Mouse (Mus musculus) stomach, embryonic 14.5 days (tissue): ENCODE results near the gene Pafah2. TPM values are rescaled to one million over a fixed set of nuclear protein-coding genes. Genes with fewer than 3 reads are reported as not detected.

Source experiments
- ATAC-seq: fragments of 200-750 bp; cut with Nextera tagmentation; 2 replicates; pipeline ENCODE4 v1.8.0; 2017; ENCODE audit warnings: low read depth, moderate TSS enrichment; ENCODE audit not compliant: insufficient number of reproducible peaks, insufficient read depth, low FRiP score
- H3K27ac ChIP-seq: fragments of 300-500 bp; sonication (generic); 2 replicates; pipeline ENCODE4 v1.5.1; 2014; ENCODE audit warnings: mild to moderate bottlenecking, low read length, moderate library complexity, mixed read lengths
- H3K27me3 ChIP-seq: fragments of 300-500 bp; sonication (generic); 2 replicates; pipeline ENCODE4 v1.6.1; 2014; ENCODE audit warnings: low read length, control low read depth, mixed read lengths; ENCODE audit not compliant: control insufficient read depth, insufficient read depth
- H3K36me3 ChIP-seq: fragments of 300-500 bp; sonication (generic); 2 replicates; pipeline ENCODE4 v1.6.1; 2014; ENCODE audit warnings: mild to moderate bottlenecking, control low read depth, low read length, moderate library complexity, mixed read lengths; ENCODE audit not compliant: control insufficient read depth, insufficient read depth
- H3K4me1 ChIP-seq: fragments of 300-500 bp; sonication (generic); 2 replicates; pipeline ENCODE4 v1.6.1; 2014; ENCODE audit warnings: low read length, control low read depth, mixed read lengths; ENCODE audit not compliant: control insufficient read depth, insufficient read depth
- H3K4me2 ChIP-seq: fragments of 300-500 bp; sonication (generic); replicated peaks from 2 replicates; pipeline ENCODE4 v1.6.1; 2014; ENCODE audit warnings: low read depth, low read length, control low read depth
- H3K4me3 ChIP-seq: fragments of 300-500 bp; sonication (generic); 2 replicates; pipeline ENCODE4 v1.5.1; 2014; ENCODE audit warnings: low read depth, low read length, control low read depth
- H3K9ac ChIP-seq: fragments of 300-500 bp; sonication (generic); replicated peaks from 2 replicates; pipeline ENCODE4 v1.6.1; 2014; ENCODE audit warnings: low read depth, mild to moderate bottlenecking, control low read depth, low read length, moderate library complexity, mixed read lengths
- H3K9me3 ChIP-seq: fragments of 300-500 bp; sonication (generic); 2 replicates; pipeline ENCODE4 v1.6.1; 2016; ENCODE audit warnings: low read depth, low read length, control low read depth; ENCODE audit not compliant: control insufficient read depth
- WGBS: fragments of 180-500 bp; shearing (Covaris S2); extraction: QIAGEN DNeasy Blood & Tissue Kit; methylation state at CpG from one replicate; pipeline ENCODE4 v1.1.7; 2014; 5-methylcytosine and 5-hydroxymethylcytosine counted together
- polyA plus RNA-seq: library from polyadenylated mRNA; unstranded; fragments of >200 nt; fragmentation: Nextera tagmentation; extraction: Ambion mirVana; gene quantifications from 2 replicates; pipeline ENCODE4 v1.2.1, GENCODE M21; 2014

Pafah2 gene
- 13.8 and 15.1 TPM in 2 replicates for polyA plus RNA-seq

GRCm38 (mm10) chr4:134395977-134396825, at the start of gene Pafah2:
Gene Pafah2 (plus strand): TSS chr4:134396320.
- Histone ChIP-seq H3K36me3 (no peaks in the 10 kb centered on the region), H3K27ac (peak within 1 kb of the TSS; percentile 78), H3K9ac (peak within 1 kb of the TSS; percentile 52; the same call in 1 of the 2 replicates), H3K4me3 (peak within 1 kb of the TSS; percentile 56), H3K9me3 (no peaks in the 10 kb centered on the region), H3K27me3 (no peaks in the 10 kb centered on the region), H3K4me1 (peaks cover 13% of the 10 kb centered on the region; the same call in 1 of the 2 replicates), H3K4me2 (peak within 1 kb of the TSS; percentile 86)
- ATAC-seq: peak; percentile 97
- under 1% methylated on average over 31 of the region's 31 CpGs for WGBS

DNA sequence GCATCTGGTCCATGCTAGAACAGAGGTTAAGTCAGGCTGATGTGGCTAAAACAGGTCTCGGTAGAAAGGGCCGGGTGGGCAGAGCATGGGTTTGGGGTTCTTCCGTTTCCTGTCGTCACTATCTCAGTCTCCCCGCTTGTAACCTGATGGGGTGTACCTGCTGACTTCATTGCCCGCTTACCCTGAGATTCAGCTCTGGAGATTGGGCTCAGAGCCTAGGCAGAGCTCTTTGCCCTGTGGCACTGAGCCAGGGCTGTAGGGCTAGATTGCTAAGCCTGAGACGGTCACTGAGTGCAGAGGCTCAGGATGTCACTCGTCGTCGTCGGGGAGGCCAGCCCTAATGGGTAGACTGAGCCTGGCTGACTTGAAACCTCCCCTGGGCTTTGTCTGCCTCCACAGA, 48.0 kb upstream of the Pafah2 start:
- no peak for ATAC-seq
- Histone ChIP-seq H3K36me3 (no peaks in the 10 kb centered on the region), H3K27ac (no peak overlapping the region), H3K27me3 (peaks cover 16% of the 10 kb centered on the region), H3K4me1 (peaks cover 2% of the 10 kb centered on the region; the same call in 1 of the 2 replicates), H3K9ac (no peak overlapping the region), H3K4me3 (no peak overlapping the region), H3K9me3 (no peaks in the 10 kb centered on the region), H3K4me2 (no peak overlapping the region)
- WGBS: 71% methylated on average over 11 of the region's 11 CpGs

DNA sequence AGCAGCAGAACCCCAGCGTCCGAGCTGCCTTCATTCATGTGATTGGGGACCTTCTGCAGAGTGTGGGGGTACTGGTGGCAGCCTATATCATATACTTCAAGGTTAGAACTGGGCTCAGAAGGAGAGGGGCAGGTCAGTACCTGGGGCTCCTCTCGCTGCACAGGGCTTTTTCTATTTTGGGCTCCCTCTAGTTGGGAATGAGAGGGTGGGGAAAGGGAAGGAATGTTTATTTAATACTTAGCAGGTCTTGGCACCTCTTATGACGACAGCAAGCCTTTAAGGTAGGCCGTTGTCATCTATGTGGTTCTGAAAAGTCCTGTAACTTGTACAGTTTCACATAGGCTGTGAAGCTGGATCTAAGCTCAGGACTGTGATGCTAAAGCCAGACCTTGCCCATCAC, 47.6 kb upstream of the Pafah2 start:
- Histone ChIP-seq H3K36me3 (no peaks in the 10 kb centered on the region), H3K9me3 (no peaks in the 10 kb centered on the region), H3K4me3 (no peak overlapping the region), H3K27me3 (peaks cover 11% of the 10 kb centered on the region), H3K4me1 (no peaks in the 10 kb centered on the region), H3K27ac (no peak overlapping the region), H3K4me2 (no peak overlapping the region), H3K9ac (no peak overlapping the region)
- 66% methylated on average over 5 of the region's 5 CpGs for WGBS
- ATAC-seq: no peak

DNA sequence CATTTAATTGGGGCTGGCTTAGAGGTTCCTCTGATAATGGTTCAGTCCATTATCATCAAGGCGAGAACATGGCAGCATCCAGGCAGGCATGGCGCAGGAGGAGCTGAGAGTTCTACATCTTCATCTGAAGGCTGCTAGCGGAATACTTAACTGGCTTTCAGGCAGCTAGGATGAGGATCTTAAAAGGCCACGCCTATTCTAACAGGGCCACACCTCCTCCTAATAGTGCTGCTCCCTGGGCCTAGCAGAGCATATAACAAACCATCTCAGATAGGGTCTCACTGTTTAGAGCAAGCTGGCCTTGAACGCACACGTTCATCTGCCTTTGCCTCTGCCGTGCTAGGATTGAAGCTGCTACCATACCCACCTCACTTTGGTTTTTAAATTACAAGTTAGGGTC, 46.3 kb upstream of the Pafah2 start:
- H3K4me3 ChIP-seq: no peak overlapping the region
- no peak overlapping the region for H3K27ac ChIP-seq
- no peak overlapping the region for H3K4me2 ChIP-seq
- 0 out of 2 replicates have a peak, but pooled peaks cover 5% of the 10 kb centered on the region for H3K27me3 ChIP-seq
- no peak for ATAC-seq
- no peaks in the 10 kb centered on the region for H3K4me1 ChIP-seq
- no peaks in the 10 kb centered on the region for H3K9me3 ChIP-seq
- 83% methylated on average over 7 of the region's 7 CpGs for WGBS
- no peak overlapping the region for H3K9ac ChIP-seq
- no peaks in the 10 kb centered on the region for H3K36me3 ChIP-seq

GRCm38 (mm10) chr4:134350641-134351040, 45.5 kb upstream of the Pafah2 start:
- H3K4me1 ChIP-seq: peaks cover 2% of the 10 kb centered on the region; the same call in 1 of the 2 replicates
- ATAC-seq: no peak
- H3K4me2 ChIP-seq: no peak overlapping the region
- no peak overlapping the region for H3K9ac ChIP-seq
- no peaks in the 10 kb centered on the region for H3K36me3 ChIP-seq
- H3K4me3 ChIP-seq: no peak overlapping the region
- 0 out of 2 replicates have a peak, but pooled peaks cover 2% of the 10 kb centered on the region for H3K27me3 ChIP-seq
- H3K9me3 ChIP-seq: no peaks in the 10 kb centered on the region
- 88% methylated on average over 6 of the region's 6 CpGs for WGBS
- no peak overlapping the region for H3K27ac ChIP-seq

DNA sequence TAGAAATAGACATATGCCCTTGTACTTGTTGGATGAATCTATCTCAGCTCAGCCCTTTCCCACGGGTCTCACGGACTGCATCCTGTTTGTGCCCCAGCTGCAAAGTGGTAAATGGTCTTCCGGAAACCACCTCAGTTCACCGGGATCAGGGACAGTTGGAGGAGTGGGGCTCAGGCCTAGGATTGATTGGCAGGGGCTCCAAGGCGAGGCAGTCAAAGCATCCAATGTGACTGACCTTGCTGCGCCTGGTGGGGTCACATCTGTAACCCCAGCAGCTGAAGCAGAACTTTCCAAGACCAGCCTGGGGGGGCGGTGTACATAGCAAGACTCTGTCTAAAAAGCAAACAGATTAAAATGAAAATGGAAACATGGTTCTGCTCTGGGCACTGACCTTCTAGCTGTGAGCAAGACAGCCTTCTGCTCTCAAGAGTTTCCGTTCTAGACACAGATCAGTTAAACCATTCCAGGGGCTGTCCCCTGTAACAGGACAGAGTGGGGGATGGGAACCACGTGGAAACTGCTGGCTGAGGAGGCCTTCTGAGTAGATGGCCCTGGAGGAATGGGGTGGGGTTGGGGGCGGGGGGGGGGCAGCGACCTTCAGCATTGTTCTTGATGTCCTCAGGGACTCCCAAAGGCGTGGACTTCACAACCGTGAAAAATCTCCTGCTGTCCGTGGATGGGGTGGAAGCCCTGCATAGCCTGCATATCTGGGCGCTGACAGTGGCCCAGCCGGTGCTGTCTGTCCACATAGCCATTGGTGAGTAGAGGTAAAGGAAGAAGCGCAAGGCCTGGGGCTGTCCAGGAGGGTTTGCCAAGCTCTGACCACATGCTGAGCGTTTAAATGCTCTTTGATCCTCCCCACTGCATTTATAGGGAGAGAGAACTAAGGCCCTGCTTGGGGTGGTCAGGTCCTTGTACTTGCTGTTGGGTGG, 44.5 kb upstream of the Pafah2 start:
- no peak for ATAC-seq
- H3K4me3 ChIP-seq: no peak overlapping the region
- no peak overlapping the region for H3K4me2 ChIP-seq
- no peaks in the 10 kb centered on the region for H3K9me3 ChIP-seq
- 49% methylated on average over 18 of the region's 18 CpGs for WGBS
- no peaks in the 10 kb centered on the region for H3K36me3 ChIP-seq
- H3K9ac ChIP-seq: no peak overlapping the region
- peaks cover 8% of the 10 kb centered on the region; the same call in 1 of the 2 replicates for H3K4me1 ChIP-seq
- no peak overlapping the region for H3K27ac ChIP-seq
- H3K27me3 ChIP-seq: no peaks in the 10 kb centered on the region

DNA sequence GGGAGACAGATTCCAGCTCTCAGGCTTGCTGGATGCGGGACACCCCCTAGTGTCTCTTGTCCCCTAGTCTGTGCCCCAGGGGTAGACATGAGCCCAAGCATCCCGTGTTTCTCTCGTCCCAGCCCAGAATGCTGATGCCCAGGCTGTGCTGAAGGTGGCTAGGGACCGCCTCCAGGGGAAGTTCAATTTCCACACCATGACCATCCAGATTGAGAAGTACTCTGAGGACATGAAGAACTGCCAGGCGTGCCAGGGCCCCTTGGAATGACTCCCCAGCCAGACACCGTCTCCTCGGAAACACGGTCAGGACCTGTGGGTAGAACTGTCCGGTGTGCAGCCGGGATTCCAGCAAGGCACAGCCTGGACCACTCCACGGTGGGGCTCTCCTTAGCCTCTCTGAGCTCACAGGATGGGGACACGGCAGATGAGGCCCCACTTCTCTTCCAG, 43.8 kb upstream of the Pafah2 start:
- Histone ChIP-seq H3K9me3 (no peaks in the 10 kb centered on the region), H3K27me3 (no peaks in the 10 kb centered on the region), H3K4me1 (peaks cover 11% of the 10 kb centered on the region; the same call in 1 of the 2 replicates), H3K4me3 (no peak overlapping the region), H3K27ac (no peak overlapping the region), H3K9ac (no peak overlapping the region), H3K4me2 (no peak overlapping the region), H3K36me3 (no peaks in the 10 kb centered on the region)
- WGBS: 80% methylated on average over 12 of the region's 12 CpGs
- no peak for ATAC-seq

- no peaks in the 10 kb centered on the region for H3K9me3 ChIP-seq
- 67% methylated on average over 7 of the region's 7 CpGs for WGBS
- no peaks in the 10 kb centered on the region for H3K27me3 ChIP-seq
- H3K4me1 ChIP-seq: peaks cover 11% of the 10 kb centered on the region; the same call in 1 of the 2 replicates
- no peak overlapping the region for H3K4me3 ChIP-seq
- no peak overlapping the region for H3K27ac ChIP-seq
- no peak overlapping the region for H3K9ac ChIP-seq
- H3K4me2 ChIP-seq: no peak overlapping the region
- no peak for ATAC-seq
- H3K36me3 ChIP-seq: no peaks in the 10 kb centered on the region
Measured at GRCm38 (mm10) chr4:134352929-134353328, 43.2 kb upstream of the Pafah2 start.
